Mouse (Mus musculus): Measurements from ENCODE around the gene Incenp. TPM values are rescaled to one million over a fixed set of nuclear protein-coding genes. Genes with fewer than 3 reads are reported as not detected.
A peak's percentile ranks its signal among the peaks of the same experiment; 100 is the strongest.

Incenp gene
- polyA plus RNA-seq (2014; fragmentation: Nextera tagmentation; extraction: Ambion mirVana), result 84.8 and 85.3 TPM in 2 replicates

DNA sequence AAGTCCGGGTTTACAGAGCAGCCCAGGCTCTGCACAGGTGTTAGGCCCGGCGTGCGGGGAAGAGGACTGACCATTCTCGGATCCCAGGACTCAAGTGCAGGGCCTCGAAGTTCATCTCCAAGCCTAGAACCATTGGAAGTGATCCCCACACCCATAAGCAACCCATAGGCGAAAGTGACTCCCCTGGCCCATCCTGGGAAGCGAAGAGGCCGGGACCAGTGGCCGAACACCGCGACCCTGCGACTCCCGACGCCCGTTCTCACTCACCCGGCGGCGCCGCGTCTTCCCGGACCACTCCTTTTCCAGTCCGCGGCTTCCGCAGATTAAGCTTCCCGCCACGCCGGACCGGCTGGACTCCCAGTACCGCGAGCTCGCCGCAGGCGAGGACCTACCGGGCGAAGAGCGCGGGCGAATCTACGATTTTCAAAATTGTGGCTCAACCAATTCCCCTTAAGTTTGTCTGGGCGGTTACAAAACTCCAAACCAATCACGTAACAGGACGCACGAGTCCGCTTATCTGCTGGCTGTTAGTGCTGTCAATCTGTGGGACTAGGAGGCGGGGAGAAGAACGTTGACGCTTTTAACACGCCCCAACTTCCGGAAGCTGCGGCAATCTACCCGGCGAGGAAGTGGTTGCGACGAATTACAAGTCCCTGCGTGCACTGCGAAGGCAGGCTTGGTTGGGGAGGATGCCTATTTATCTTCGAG lies at the start of gene Incenp:
Incenp (minus strand) TSS at position 480 of the 708 bp plus-strand sequence.
- peaks cover 17% of the 10 kb centered on the region for H3K36me3 ChIP-seq (ENCODE audit: control insufficient read depth, insufficient read depth, low read length)
- peak within 1 kb of the TSS; percentile 81 for H3K4me2 ChIP-seq (ENCODE audit: low read length)
- H3K27me3 ChIP-seq (replicated peaks; ENCODE audit: control insufficient read depth, insufficient read depth, low read length), result no peaks in the 10 kb centered on the region
- ATAC-seq (replicated peaks; ENCODE audit: low FRiP score, low TSS enrichment, low read depth) (peak; percentile 98), DNase-seq (ENCODE audit: low spot score) (peak; percentile 90)
- 0% methylated on average over 58 of the region's 58 CpGs for WGBS
- peak within 1 kb of the TSS; percentile 86 for H3K9ac ChIP-seq (ENCODE audit: low read length)
- H3K4me1 ChIP-seq (replicated peaks; ENCODE audit: control insufficient read depth, insufficient read depth, low read length), result peaks cover 18% of the 10 kb centered on the region
- peak within 1 kb of the TSS; percentile 87 for H3K27ac ChIP-seq (ENCODE audit: low read depth)
- H3K4me3 ChIP-seq (ENCODE audit: low read depth, low read length), result peak within 1 kb of the TSS; percentile 74
- no peaks in the 10 kb centered on the region for H3K9me3 ChIP-seq (ENCODE audit: control insufficient read depth, low read length)

DNA sequence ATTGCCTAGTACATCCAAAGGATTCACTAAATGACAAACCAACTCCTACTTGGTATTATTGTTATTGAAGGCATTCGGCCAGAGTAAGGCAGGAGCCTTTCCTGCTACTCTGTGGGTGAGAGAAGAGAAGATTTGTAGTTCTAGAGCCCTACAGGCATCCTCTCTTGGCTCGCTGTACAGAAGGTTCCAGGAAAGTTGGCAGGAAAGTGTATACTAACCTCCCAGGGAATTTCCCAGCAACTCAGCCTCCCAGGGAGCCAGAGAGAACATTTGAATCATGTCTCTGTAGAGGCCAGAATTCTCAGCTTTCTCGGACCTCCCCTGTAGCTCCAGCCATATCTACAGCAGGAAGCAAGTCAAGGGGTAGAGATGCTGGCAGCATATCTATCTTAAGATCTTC lies 47.6 kb upstream of the Incenp start:
- Histone ChIP-seq H3K36me3 (ENCODE audit: control insufficient read depth, insufficient read depth, low read length) (no peaks in the 10 kb centered on the region), H3K27ac (ENCODE audit: low read depth) (no peak overlapping the region), H3K4me2 (ENCODE audit: low read length) (no peak overlapping the region), H3K9me3 (ENCODE audit: control insufficient read depth, low read length) (no peaks in the 10 kb centered on the region), H3K27me3 (replicated peaks; ENCODE audit: control insufficient read depth, insufficient read depth, low read length) (no peaks in the 10 kb centered on the region), H3K4me1 (replicated peaks; ENCODE audit: control insufficient read depth, insufficient read depth, low read length) (no peaks in the 10 kb centered on the region), H3K9ac (ENCODE audit: low read length) (no peak overlapping the region), H3K4me3 (ENCODE audit: low read depth, low read length) (no peak overlapping the region)
- no peak for DNase-seq (ENCODE audit: low spot score)
- 71% methylated on average over 3 of the region's 3 CpGs for WGBS
- ATAC-seq (replicated peaks; ENCODE audit: low FRiP score, low TSS enrichment, low read depth), result no peak

GRCm38 (mm10) chr19:9945800-9946564 lies 46.6 kb upstream of the Incenp start:
- WGBS, result 82% methylated on average over 8 of the region's 8 CpGs
- H3K36me3 ChIP-seq (ENCODE audit: control insufficient read depth, insufficient read depth, low read length), result no peaks in the 10 kb centered on the region
- no peaks in the 10 kb centered on the region for H3K9me3 ChIP-seq (ENCODE audit: control insufficient read depth, low read length)
- H3K27me3 ChIP-seq (replicated peaks; ENCODE audit: control insufficient read depth, insufficient read depth, low read length), result no peaks in the 10 kb centered on the region
- H3K9ac ChIP-seq (ENCODE audit: low read length), result no peak overlapping the region
- DNase-seq (ENCODE audit: low spot score), result no peak
- no peak overlapping the region for H3K27ac ChIP-seq (ENCODE audit: low read depth)
- no peaks in the 10 kb centered on the region for H3K4me1 ChIP-seq (replicated peaks; ENCODE audit: control insufficient read depth, insufficient read depth, low read length)
- no peak overlapping the region for H3K4me3 ChIP-seq (ENCODE audit: low read depth, low read length)
- no peak overlapping the region for H3K4me2 ChIP-seq (ENCODE audit: low read length)
- ATAC-seq (replicated peaks; ENCODE audit: low FRiP score, low TSS enrichment, low read depth), result no peak

DNA sequence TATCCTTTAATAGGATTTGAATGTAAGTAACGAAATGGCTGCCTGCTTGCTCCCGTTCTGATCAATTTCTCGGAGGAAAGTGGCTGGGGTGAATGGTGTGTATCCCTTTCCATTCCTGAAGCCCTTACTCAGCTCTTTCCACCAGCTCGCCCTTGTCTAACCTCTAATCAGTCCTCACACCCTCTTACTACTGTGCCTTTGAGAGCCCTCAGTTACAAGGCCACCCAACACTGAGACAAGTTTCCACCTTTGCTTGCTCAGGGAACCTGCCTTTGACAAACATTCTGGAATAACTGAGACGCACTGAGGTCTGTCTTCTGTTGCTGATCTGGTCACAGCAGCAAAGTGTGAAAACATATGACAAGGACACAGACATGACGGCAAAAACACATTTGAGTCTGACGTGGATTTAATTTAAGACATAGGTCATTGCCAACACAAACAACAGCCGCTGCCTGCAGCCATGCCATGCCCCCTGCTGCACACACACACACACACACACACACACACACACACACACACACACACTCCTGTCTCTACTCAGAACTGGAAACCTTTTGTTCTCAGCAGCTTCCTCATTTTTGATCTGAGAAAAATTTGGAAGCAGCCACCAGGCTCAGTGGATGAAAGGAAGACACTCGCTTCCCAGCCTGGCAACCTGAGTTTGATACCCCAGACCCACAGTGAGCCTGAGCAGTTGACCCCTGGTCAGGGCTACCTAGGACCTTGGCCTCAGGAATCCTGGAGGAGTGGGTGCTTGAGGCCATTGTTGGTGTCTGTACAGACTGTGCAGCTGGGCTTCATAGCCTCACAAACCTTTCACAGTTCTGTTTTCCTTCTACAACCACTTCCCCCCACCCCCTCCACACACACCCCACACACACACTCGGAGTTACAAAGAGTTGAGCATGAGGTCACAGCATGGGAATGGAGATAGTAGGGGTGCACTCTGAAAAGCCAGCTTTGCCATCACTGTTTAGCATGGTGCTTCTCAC lies 43.5 kb upstream of the Incenp start:
- H3K9ac ChIP-seq (ENCODE audit: low read length), result no peak overlapping the region
- H3K4me1 ChIP-seq (replicated peaks; ENCODE audit: control insufficient read depth, insufficient read depth, low read length), result no peaks in the 10 kb centered on the region
- WGBS, result 56% methylated on average over 10 of the region's 10 CpGs
- no peaks in the 10 kb centered on the region for H3K36me3 ChIP-seq (ENCODE audit: control insufficient read depth, insufficient read depth, low read length)
- ATAC-seq (replicated peaks; ENCODE audit: low FRiP score, low TSS enrichment, low read depth) (0 out of 2 replicates have a peak, but pooled peaks have one; percentile 40), DNase-seq (ENCODE audit: low spot score) (no peak)
- H3K9me3 ChIP-seq (ENCODE audit: control insufficient read depth, low read length), result no peaks in the 10 kb centered on the region
- no peak overlapping the region for H3K27ac ChIP-seq (ENCODE audit: low read depth)
- no peak overlapping the region for H3K4me2 ChIP-seq (ENCODE audit: low read length)
- no peaks in the 10 kb centered on the region for H3K27me3 ChIP-seq (replicated peaks; ENCODE audit: control insufficient read depth, insufficient read depth, low read length)
- H3K4me3 ChIP-seq (ENCODE audit: low read depth, low read length), result no peak overlapping the region

DNA sequence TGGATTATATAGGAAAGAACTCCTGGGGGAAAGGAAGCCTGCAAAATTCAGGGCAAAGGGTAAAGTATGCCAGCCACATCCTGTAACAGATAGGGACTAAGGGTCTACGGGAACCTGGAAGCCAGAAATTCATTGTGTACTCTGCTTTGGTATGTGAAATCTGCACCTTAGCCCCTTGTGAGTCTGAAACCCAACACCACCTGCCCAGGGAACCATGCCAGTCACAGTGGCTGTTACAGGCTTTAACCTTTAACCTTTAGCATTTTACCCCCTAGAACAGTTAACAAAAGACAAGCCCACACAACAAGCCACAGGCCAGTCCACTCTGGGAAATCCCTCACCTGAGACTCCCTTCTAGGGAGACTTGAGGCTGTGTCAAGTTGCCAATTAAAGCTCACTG lies 42.5 kb upstream of the Incenp start:
- Histone ChIP-seq H3K36me3 (ENCODE audit: control insufficient read depth, insufficient read depth, low read length) (no peaks in the 10 kb centered on the region), H3K4me1 (replicated peaks; ENCODE audit: control insufficient read depth, insufficient read depth, low read length) (no peaks in the 10 kb centered on the region; the same call in 1 of the 2 replicates), H3K9ac (ENCODE audit: low read length) (no peak overlapping the region), H3K4me2 (ENCODE audit: low read length) (no peak overlapping the region), H3K27ac (ENCODE audit: low read depth) (no peak overlapping the region), H3K27me3 (replicated peaks; ENCODE audit: control insufficient read depth, insufficient read depth, low read length) (no peaks in the 10 kb centered on the region), H3K4me3 (ENCODE audit: low read depth, low read length) (no peak overlapping the region), H3K9me3 (ENCODE audit: control insufficient read depth, low read length) (no peaks in the 10 kb centered on the region)
- WGBS, result 42% methylated on average over 1 of the region's 1 CpGs
- no peak for ATAC-seq (replicated peaks; ENCODE audit: low FRiP score, low TSS enrichment, low read depth)
- DNase-seq (ENCODE audit: low spot score), result no peak

DNA sequence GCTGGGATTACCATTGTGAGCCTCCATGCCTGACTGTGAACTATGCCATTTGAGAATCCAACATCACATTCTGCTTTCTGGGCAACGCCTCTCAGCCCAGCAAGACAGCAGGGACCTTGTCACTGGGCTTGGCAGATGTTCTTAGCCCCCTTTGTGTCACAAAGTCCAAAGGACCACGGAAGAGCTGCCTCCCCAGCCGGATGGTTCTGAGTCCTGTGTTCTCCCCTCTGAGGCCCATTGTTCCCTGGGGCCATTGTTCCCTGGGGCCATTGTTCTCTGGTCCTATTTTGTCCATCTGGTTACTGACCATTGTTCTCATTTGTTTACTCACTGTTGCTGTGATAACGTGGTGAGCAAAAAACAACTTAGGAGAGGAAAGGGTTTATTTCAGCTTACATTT lies 41.6 kb upstream of the Incenp start:
- H3K9me3 ChIP-seq (ENCODE audit: control insufficient read depth, low read length), result no peaks in the 10 kb centered on the region
- H3K4me3 ChIP-seq (ENCODE audit: low read depth, low read length), result no peak overlapping the region
- ATAC-seq (replicated peaks; ENCODE audit: low FRiP score, low TSS enrichment, low read depth), result no peak
- H3K9ac ChIP-seq (ENCODE audit: low read length), result no peak overlapping the region
- H3K4me1 ChIP-seq (replicated peaks; ENCODE audit: control insufficient read depth, insufficient read depth, low read length), result no peaks in the 10 kb centered on the region; the same call in 1 of the 2 replicates
- H3K27ac ChIP-seq (ENCODE audit: low read depth), result no peak overlapping the region
- no peaks in the 10 kb centered on the region for H3K27me3 ChIP-seq (replicated peaks; ENCODE audit: control insufficient read depth, insufficient read depth, low read length)
- no peak for DNase-seq (ENCODE audit: low spot score)
- WGBS, result 63% methylated on average over 4 of the region's 4 CpGs
- H3K36me3 ChIP-seq (ENCODE audit: control insufficient read depth, insufficient read depth, low read length), result no peaks in the 10 kb centered on the region
- H3K4me2 ChIP-seq (ENCODE audit: low read length), result no peak overlapping the region

- Histone ChIP-seq H3K4me3 (ENCODE audit: low read depth, low read length) (no peak overlapping the region), H3K4me2 (ENCODE audit: low read length) (no peak overlapping the region), H3K36me3 (ENCODE audit: control insufficient read depth, insufficient read depth, low read length) (no peaks in the 10 kb centered on the region), H3K9ac (ENCODE audit: low read length) (no peak overlapping the region), H3K27ac (ENCODE audit: low read depth) (no peak overlapping the region), H3K9me3 (ENCODE audit: control insufficient read depth, low read length) (no peaks in the 10 kb centered on the region), H3K4me1 (replicated peaks; ENCODE audit: control insufficient read depth, insufficient read depth, low read length) (no peaks in the 10 kb centered on the region; the same call in 1 of the 2 replicates), H3K27me3 (replicated peaks; ENCODE audit: control insufficient read depth, insufficient read depth, low read length) (no peaks in the 10 kb centered on the region)
- DNase-seq (ENCODE audit: low spot score) (no peak), ATAC-seq (replicated peaks; ENCODE audit: low FRiP score, low TSS enrichment, low read depth) (no peak)
- WGBS, result 71% methylated on average over 7 of the region's 7 CpGs
These were observed 40.5 kb upstream of the Incenp start for GRCm38 (mm10) chr19:9939841-9940240.

GRCm38 (mm10) chr19:9938824-9939303 lies 39.5 kb upstream of the Incenp start:
- Histone ChIP-seq H3K36me3 (ENCODE audit: control insufficient read depth, insufficient read depth, low read length) (no peaks in the 10 kb centered on the region), H3K9ac (ENCODE audit: low read length) (no peak overlapping the region), H3K4me1 (replicated peaks; ENCODE audit: control insufficient read depth, insufficient read depth, low read length) (no peaks in the 10 kb centered on the region; the same call in 1 of the 2 replicates), H3K4me3 (ENCODE audit: low read depth, low read length) (no peak overlapping the region), H3K4me2 (ENCODE audit: low read length) (no peak overlapping the region), H3K9me3 (ENCODE audit: control insufficient read depth, low read length) (no peaks in the 10 kb centered on the region), H3K27me3 (replicated peaks; ENCODE audit: control insufficient read depth, insufficient read depth, low read length) (no peaks in the 10 kb centered on the region), H3K27ac (ENCODE audit: low read depth) (no peak overlapping the region)
- DNase-seq (ENCODE audit: low spot score), result no peak
- no peak for ATAC-seq (replicated peaks; ENCODE audit: low FRiP score, low TSS enrichment, low read depth)
- 63% methylated on average over 13 of the region's 13 CpGs for WGBS
